Mouse (Mus musculus): Measurements from ENCODE around the gene Pgm1. TPM values are rescaled to one million over a fixed set of nuclear protein-coding genes. Genes with fewer than 3 reads are reported as not detected.

The Pgm1 gene
- polyA plus RNA-seq, 1 experiment from 2014 or later: 271 TPM

GRCm38 (mm10) chr4:100012361-100013035, 83.3 kb downstream of the Pgm1 start:
- no peak overlapping the region for H3K27ac ChIP-seq (replicated peaks in 1 of 2; ENCODE audit: control insufficient read depth in 1 of 2, insufficient read depth in 1 of 2, low read depth in 2 of 2, low read length in 2 of 2)
- no peaks in the 10 kb centered on the region for H3K9me3 ChIP-seq (ENCODE audit: control insufficient read depth, low read length)
- no peaks in the 10 kb centered on the region for H3K36me3 ChIP-seq (ENCODE audit: control insufficient read depth, insufficient read depth, low read length)
- peaks cover 0 to 2% of the 10 kb centered on the region in 2 experiments; a peak in 1 of 4 replicates for H3K4me1 ChIP-seq (ENCODE audit: control insufficient read depth in 2 of 2, insufficient read depth in 2 of 2, low read length in 2 of 2)
- H3K27me3 ChIP-seq (ENCODE audit: control insufficient read depth, insufficient read depth, low read length): no peaks in the 10 kb centered on the region
- no peak overlapping the region for H3K9ac ChIP-seq (ENCODE audit: low read length)
- no peak overlapping the region for H3K4me3 ChIP-seq (ENCODE audit: control insufficient read depth in 1 of 2, insufficient read depth in 1 of 2, low read depth in 1 of 2, low read length in 2 of 2)
- no peak overlapping the region for H3K4me2 ChIP-seq (ENCODE audit: low read length)
- WGBS: 79% methylated on average over 8 of the region's 8 CpGs
- ATAC-seq (ENCODE audit: insufficient number of reproducible peaks, insufficient read depth, low FRiP score, low read depth): no peak

DNA sequence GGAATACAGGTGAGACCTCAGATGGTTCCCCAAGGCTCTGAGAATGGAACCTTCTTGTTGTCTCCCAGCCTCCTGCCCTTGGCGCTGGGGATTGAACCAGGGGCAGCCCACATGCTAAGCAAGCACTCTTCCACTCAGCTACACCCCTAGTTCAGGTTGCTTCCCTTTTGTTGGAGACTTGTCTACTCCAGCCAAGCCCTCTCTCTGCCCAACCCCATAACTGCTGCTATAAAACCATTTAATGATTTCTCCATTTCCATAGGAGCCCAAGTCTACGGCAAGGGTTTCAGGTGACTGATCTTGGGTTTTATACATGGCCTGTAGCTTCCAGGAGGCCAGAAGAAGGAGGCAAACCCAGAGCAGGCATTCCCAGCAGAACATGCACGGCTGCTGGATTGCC, 98.6 kb downstream of the Pgm1 start:
- no peak for ATAC-seq (ENCODE audit: insufficient number of reproducible peaks, insufficient read depth, low FRiP score, low read depth)
- Histone ChIP-seq H3K27ac (replicated peaks in 1 of 2; ENCODE audit: control insufficient read depth in 1 of 2, insufficient read depth in 1 of 2, low read depth in 2 of 2, low read length in 2 of 2) (no peak overlapping the region), H3K4me1 (ENCODE audit: control insufficient read depth in 2 of 2, insufficient read depth in 2 of 2, low read length in 2 of 2) (peaks cover 6 to 14% of the 10 kb centered on the region in 2 experiments; a peak in 3 of 4 replicates), H3K27me3 (ENCODE audit: control insufficient read depth, insufficient read depth, low read length) (no peaks in the 10 kb centered on the region), H3K4me2 (ENCODE audit: low read length) (no peak overlapping the region), H3K4me3 (ENCODE audit: control insufficient read depth in 1 of 2, insufficient read depth in 1 of 2, low read depth in 1 of 2, low read length in 2 of 2) (no peak overlapping the region), H3K9ac (ENCODE audit: low read length) (no peak overlapping the region), H3K9me3 (ENCODE audit: control insufficient read depth, low read length) (no peaks in the 10 kb centered on the region), H3K36me3 (ENCODE audit: control insufficient read depth, insufficient read depth, low read length) (no peaks in the 10 kb centered on the region)
- WGBS: 58% methylated on average over 3 of the region's 3 CpGs

- Histone ChIP-seq H3K9me3 (ENCODE audit: control insufficient read depth, low read length) (no peaks in the 10 kb centered on the region), H3K4me3 (ENCODE audit: control insufficient read depth in 1 of 2, insufficient read depth in 1 of 2, low read depth in 1 of 2, low read length in 2 of 2) (no peak overlapping the region), H3K9ac (ENCODE audit: low read length) (no peak overlapping the region), H3K27me3 (ENCODE audit: control insufficient read depth, insufficient read depth, low read length) (no peaks in the 10 kb centered on the region), H3K4me1 (ENCODE audit: control insufficient read depth in 2 of 2, insufficient read depth in 2 of 2, low read length in 2 of 2) (peaks cover 6 to 14% of the 10 kb centered on the region in 2 experiments; a peak in 3 of 4 replicates), H3K27ac (replicated peaks in 1 of 2; ENCODE audit: control insufficient read depth in 1 of 2, insufficient read depth in 1 of 2, low read depth in 2 of 2, low read length in 2 of 2) (no peak overlapping the region), H3K36me3 (ENCODE audit: control insufficient read depth, insufficient read depth, low read length) (no peaks in the 10 kb centered on the region), H3K4me2 (ENCODE audit: low read length) (no peak overlapping the region)
- WGBS: 9% methylated on average over 3 of the region's 3 CpGs
- no peak for ATAC-seq (ENCODE audit: insufficient number of reproducible peaks, insufficient read depth, low FRiP score, low read depth)
Measured at GRCm38 (mm10) chr4:100028641-100029040, 99.4 kb downstream of the Pgm1 start.

- Histone ChIP-seq H3K27me3 (ENCODE audit: control insufficient read depth, insufficient read depth, low read length) (no peaks in the 10 kb centered on the region), H3K9me3 (ENCODE audit: control insufficient read depth, low read length) (no peaks in the 10 kb centered on the region), H3K9ac (ENCODE audit: low read length) (peak overlapping the region; percentile 48), H3K36me3 (ENCODE audit: control insufficient read depth, insufficient read depth, low read length) (no peaks in the 10 kb centered on the region), H3K4me3 (ENCODE audit: control insufficient read depth in 1 of 2, insufficient read depth in 1 of 2, low read depth in 1 of 2, low read length in 2 of 2) (no peak overlapping the region), H3K4me1 (ENCODE audit: control insufficient read depth in 2 of 2, insufficient read depth in 2 of 2, low read length in 2 of 2) (peaks cover 6 to 14% of the 10 kb centered on the region in 2 experiments; a peak in 3 of 4 replicates), H3K4me2 (ENCODE audit: low read length) (peak overlapping the region; percentile 23), H3K27ac (replicated peaks in 1 of 2; ENCODE audit: control insufficient read depth in 1 of 2, insufficient read depth in 1 of 2, low read depth in 2 of 2, low read length in 2 of 2) (peak overlapping the region; percentile 88 to 96)
- peak; percentile 78 for ATAC-seq (ENCODE audit: insufficient number of reproducible peaks, insufficient read depth, low FRiP score, low read depth)
- 9% methylated on average over 6 of the region's 6 CpGs for WGBS
Measured at GRCm38 (mm10) chr4:100031270-100031669, 102.1 kb downstream of the Pgm1 start.

- Histone ChIP-seq H3K4me2 (ENCODE audit: low read length) (no peak overlapping the region), H3K27me3 (ENCODE audit: control insufficient read depth, insufficient read depth, low read length) (no peaks in the 10 kb centered on the region), H3K9ac (ENCODE audit: low read length) (no peak overlapping the region), H3K4me3 (ENCODE audit: control insufficient read depth in 1 of 2, insufficient read depth in 1 of 2, low read depth in 1 of 2, low read length in 2 of 2) (no peak overlapping the region), H3K27ac (replicated peaks in 1 of 2; ENCODE audit: control insufficient read depth in 1 of 2, insufficient read depth in 1 of 2, low read depth in 2 of 2, low read length in 2 of 2) (no peak overlapping the region; a peak in 1 of 4 replicates), H3K9me3 (ENCODE audit: control insufficient read depth, low read length) (no peaks in the 10 kb centered on the region), H3K4me1 (ENCODE audit: control insufficient read depth in 2 of 2, insufficient read depth in 2 of 2, low read length in 2 of 2) (peaks cover 6 to 14% of the 10 kb centered on the region in 2 experiments), H3K36me3 (ENCODE audit: control insufficient read depth, insufficient read depth, low read length) (no peaks in the 10 kb centered on the region)
- 96% methylated on average over 7 of the region's 7 CpGs for WGBS
- ATAC-seq (ENCODE audit: insufficient number of reproducible peaks, insufficient read depth, low FRiP score, low read depth): no peak
Measured at GRCm38 (mm10) chr4:100032608-100033007, 103.4 kb downstream of the Pgm1 start.

DNA sequence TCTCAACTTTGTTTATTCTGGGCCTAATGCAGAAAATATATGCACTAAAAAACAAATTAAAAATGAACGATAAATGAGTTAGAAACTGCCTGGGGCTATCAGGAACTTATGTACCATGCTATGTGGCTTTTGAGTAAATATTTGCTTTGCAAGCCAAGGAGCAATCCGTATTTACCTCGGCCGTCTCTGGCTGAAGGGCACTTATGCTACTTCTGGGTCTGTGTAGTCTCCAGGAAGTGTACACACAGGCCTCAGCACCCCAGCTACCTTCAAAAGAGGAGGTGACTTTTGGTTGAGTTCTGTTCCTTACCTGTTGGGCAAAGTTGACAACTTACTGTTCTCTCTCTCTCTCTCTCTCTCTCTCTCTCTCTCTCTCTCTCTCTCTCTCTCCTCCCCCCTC, 104.7 kb downstream of the Pgm1 start:
- no peak overlapping the region for H3K27ac ChIP-seq (replicated peaks in 1 of 2; ENCODE audit: control insufficient read depth in 1 of 2, insufficient read depth in 1 of 2, low read depth in 2 of 2, low read length in 2 of 2)

DNA sequence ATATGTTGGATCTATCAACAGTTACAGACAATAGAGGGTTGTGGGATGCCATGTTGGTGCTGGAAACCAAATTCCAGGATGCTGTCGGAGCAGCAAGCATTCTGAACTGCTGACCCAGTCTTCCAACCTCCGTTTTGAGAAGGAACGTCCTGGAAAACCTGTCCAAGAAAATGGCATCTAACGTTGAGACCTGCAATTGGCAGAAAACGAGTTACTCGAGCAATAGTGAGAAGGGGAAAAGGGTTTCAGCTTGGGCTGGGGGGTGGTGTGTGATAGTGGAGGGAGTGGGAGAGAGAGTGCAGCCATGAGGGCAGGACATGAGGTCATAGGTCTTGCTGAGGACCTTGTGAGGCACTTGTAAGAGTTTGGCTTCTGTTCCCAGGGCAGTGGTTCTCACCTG, 105.8 kb downstream of the Pgm1 start:
- ATAC-seq (ENCODE audit: insufficient number of reproducible peaks, insufficient read depth, low FRiP score, low read depth): no peak
- no peak overlapping the region for H3K4me2 ChIP-seq (ENCODE audit: low read length)
- H3K4me3 ChIP-seq (ENCODE audit: control insufficient read depth in 1 of 2, insufficient read depth in 1 of 2, low read depth in 1 of 2, low read length in 2 of 2): no peak overlapping the region
- no peaks in the 10 kb centered on the region for H3K9me3 ChIP-seq (ENCODE audit: control insufficient read depth, low read length)
- H3K36me3 ChIP-seq (ENCODE audit: control insufficient read depth, insufficient read depth, low read length): no peaks in the 10 kb centered on the region
- H3K27ac ChIP-seq (replicated peaks in 1 of 2; ENCODE audit: control insufficient read depth in 1 of 2, insufficient read depth in 1 of 2, low read depth in 2 of 2, low read length in 2 of 2): no peak overlapping the region
- H3K27me3 ChIP-seq (ENCODE audit: control insufficient read depth, insufficient read depth, low read length): no peaks in the 10 kb centered on the region
- H3K4me1 ChIP-seq (ENCODE audit: control insufficient read depth in 2 of 2, insufficient read depth in 2 of 2, low read length in 2 of 2): peaks cover 10 to 19% of the 10 kb centered on the region in 2 experiments
- WGBS: 74% methylated on average over 6 of the region's 6 CpGs
- no peak overlapping the region for H3K9ac ChIP-seq (ENCODE audit: low read length)

More for the DNA sequence above, 104.7 kb downstream of the Pgm1 start:
- H3K4me2 ChIP-seq (ENCODE audit: low read length): no peak overlapping the region
- no peaks in the 10 kb centered on the region for H3K36me3 ChIP-seq (ENCODE audit: control insufficient read depth, insufficient read depth, low read length)
- H3K9me3 ChIP-seq (ENCODE audit: control insufficient read depth, low read length): no peaks in the 10 kb centered on the region
- no peaks in the 10 kb centered on the region for H3K27me3 ChIP-seq (ENCODE audit: control insufficient read depth, insufficient read depth, low read length)
- ATAC-seq (ENCODE audit: insufficient number of reproducible peaks, insufficient read depth, low FRiP score, low read depth): no peak
- H3K4me1 ChIP-seq (ENCODE audit: control insufficient read depth in 2 of 2, insufficient read depth in 2 of 2, low read length in 2 of 2): peaks cover 10 to 19% of the 10 kb centered on the region in 2 experiments
- no peak overlapping the region for H3K4me3 ChIP-seq (ENCODE audit: control insufficient read depth in 1 of 2, insufficient read depth in 1 of 2, low read depth in 1 of 2, low read length in 2 of 2)
- WGBS: 88% methylated on average over 4 of the region's 4 CpGs
- no peak overlapping the region for H3K9ac ChIP-seq (ENCODE audit: low read length)

Data from heart, embryonic 14.5 days (tissue).